Mouse (Mus musculus) effector memory CD4-positive, alpha-beta T cell, adult 5 months (primary cell): ENCODE measurements around the gene Adamts5. TPM values are rescaled to one million over a fixed set of nuclear protein-coding genes. Genes with fewer than 3 reads are reported as not detected.

Source experiments
- polyA plus RNA-seq: library from polyadenylated mRNA; unstranded; fragments of 100-300 nt; shearing (Covaris generic); gene quantifications from one replicate; pipeline ENCODE4 v1.2.1, GENCODE M21; 2017

Adamts5 gene
- polyA plus RNA-seq = 0.11 TPM

GRCm38 (mm10) chr16:85901581-85901910 is at the start of gene Adamts5:
Gene Adamts5 (minus strand): TSS chr16:85901828.

Other genes with a start within 250 kb of the Adamts5 start
- gene Adamts1, start 98.7 kb downstream of the Adamts5 start, polyA plus RNA-seq = not detected